Comparison of ENCODE assay signal across 8 mouse cellular contexts in genomic region chr11:52360471-52361277, GRCm38 (mm10). TPM values are rescaled to one million over a fixed set of nuclear protein-coding genes. Genes with fewer than 3 reads are reported as not detected.
DNase-seq lines count a peak whose midpoint lies in the region; ATAC-seq and TF ChIP-seq lines count a peak whose summit lies in the region.

Gene Vdac1, plus strand, starts transcription at chr11:52360860.

- peak; percentile 59 for ATAC-seq in G1E (ENCODE audit: extremely low read depth, insufficient number of reproducible peaks, low FRiP score, poor library complexity, severe bottlenecking)
- ATAC-seq in forebrain, embryonic 15.5 days (replicated peaks): peak; percentile 96
- peak; percentile 92 for ATAC-seq in liver, postnatal 0 days
- ATAC-seq in neural tube, embryonic 13.5 days (ENCODE audit: low read depth): peak; percentile 96

- peaks cover 50% of the 10 kb centered on the region for H3K4me1 ChIP-seq in G1E (ENCODE audit: insufficient read depth, low read depth, low read length)
- peaks cover 41% of the 10 kb centered on the region for H3K4me1 ChIP-seq in forebrain, embryonic 15.5 days
- H3K4me1 ChIP-seq in liver, postnatal 0 days (ENCODE audit: insufficient read depth): peaks cover 43% of the 10 kb centered on the region
- peaks cover 48% of the 10 kb centered on the region for H3K4me1 ChIP-seq in neural tube, embryonic 13.5 days (replicated peaks)
- peaks cover 21% of the 10 kb centered on the region for H3K4me1 ChIP-seq in testis, adult 2 months (ENCODE audit: control insufficient read depth, insufficient read depth, low read length)

- DNase-seq in G1E (ENCODE audit: low spot score): peak; percentile 94
- peak; percentile 95 for DNase-seq in cerebellum, adult 11-12 months
- peak; percentile 92 to 93 for DNase-seq in heart, postnatal 14 days
- peak; percentile 89 for DNase-seq in layer of hippocampus, adult 11-12 months (ENCODE audit: low spot score)
- peak; percentile 90 for DNase-seq in liver, postnatal 0 days

- no peaks in the 10 kb centered on the region for H3K27me3 ChIP-seq in G1E (ENCODE audit: insufficient read depth, low read length)
- no peaks in the 10 kb centered on the region for H3K27me3 ChIP-seq in forebrain, embryonic 15.5 days
- H3K27me3 ChIP-seq in liver, postnatal 0 days (ENCODE audit: insufficient read depth, low read length): no peaks in the 10 kb centered on the region
- 0 out of 2 replicates have a peak, but pooled peaks cover 7% of the 10 kb centered on the region for H3K27me3 ChIP-seq in neural tube, embryonic 13.5 days
- H3K27me3 ChIP-seq in testis, adult 2 months (ENCODE audit: control insufficient read depth, insufficient read depth, low read length): no peaks in the 10 kb centered on the region; the same call in 1 of the 2 replicates

- peak within 1 kb of the TSS; percentile 72 for H3K4me2 ChIP-seq in forebrain, embryonic 15.5 days (replicated peaks)
- H3K4me2 ChIP-seq in liver, postnatal 0 days (ENCODE audit: low read depth, low read length): peak within 1 kb of the TSS; percentile 91
- H3K4me2 ChIP-seq in neural tube, embryonic 13.5 days: peak within 1 kb of the TSS; percentile 97

- intact Hi-C loops in heart, postnatal 14 days (cut with DNase I): no loop called here

- TF ChIP-seq POLR2A in testis, adult 2 months (IDR thresholded peaks at IDR 0.05; ENCODE audit: control insufficient read depth, low read depth, low read length): 0 out of 2 replicates have a peak, but pooled peaks have one; percentile 32

- H3K9me3 ChIP-seq in G1E (replicated peaks): peaks cover 6% of the 10 kb centered on the region
- H3K9me3 ChIP-seq in forebrain, embryonic 15.5 days: no peaks in the 10 kb centered on the region
- no peaks in the 10 kb centered on the region for H3K9me3 ChIP-seq in liver, postnatal 0 days (ENCODE audit: low read length)
- no peaks in the 10 kb centered on the region for H3K9me3 ChIP-seq in neural tube, embryonic 13.5 days

- peaks cover 28% of the 10 kb centered on the region for H3K36me3 ChIP-seq in G1E (replicated peaks)
- H3K36me3 ChIP-seq in forebrain, embryonic 15.5 days: no peaks in the 10 kb centered on the region
- H3K36me3 ChIP-seq in liver, postnatal 0 days (replicated peaks; ENCODE audit: insufficient read depth, low read length): no peaks in the 10 kb centered on the region
- H3K36me3 ChIP-seq in neural tube, embryonic 13.5 days: no peaks in the 10 kb centered on the region
- H3K36me3 ChIP-seq in testis, adult 2 months (ENCODE audit: control insufficient read depth, insufficient read depth, low read length): no peaks in the 10 kb centered on the region

- peak; percentile 15; the same call in 1 of the 2 replicates for TF ChIP-seq EP300 in liver, postnatal 0 days (IDR thresholded peaks at IDR 0.05; ENCODE audit: low read depth)

- peak within 1 kb of the TSS; percentile 92 for H3K27ac ChIP-seq in forebrain, embryonic 15.5 days (replicated peaks)
- H3K27ac ChIP-seq in liver, postnatal 0 days (ENCODE audit: low read depth): peak within 1 kb of the TSS; percentile 94
- peak within 1 kb of the TSS; percentile 93 for H3K27ac ChIP-seq in neural tube, embryonic 13.5 days (replicated peaks)
- peak within 1 kb of the TSS; percentile 94 for H3K27ac ChIP-seq in testis, adult 2 months (ENCODE audit: control insufficient read depth, insufficient read depth, low read depth, low read length)

- no peak for TF ChIP-seq CTCF in G1E (IDR thresholded peaks at IDR 0.05; ENCODE audit: low read depth, low read length)
- no peak; the same call in 1 of the 2 replicates for TF ChIP-seq CTCF in liver, postnatal 0 days (IDR thresholded peaks at IDR 0.05; ENCODE audit: low read depth)
- TF ChIP-seq CTCF in testis, adult 2 months (IDR thresholded peaks at IDR 0.05; ENCODE audit: control insufficient read depth, insufficient read depth, insufficient replicate concordance, low read depth, low read length): no peak

- H3K9ac ChIP-seq in forebrain, embryonic 15.5 days (replicated peaks): peak within 1 kb of the TSS; percentile 97
- peak within 1 kb of the TSS; percentile 89 for H3K9ac ChIP-seq in liver, postnatal 0 days (replicated peaks)
- H3K9ac ChIP-seq in neural tube, embryonic 13.5 days: peak within 1 kb of the TSS; percentile 96

- H3K4me3 ChIP-seq in G1E (ENCODE audit: low read depth, low read length): peak within 1 kb of the TSS; percentile 89
- H3K4me3 ChIP-seq in forebrain, embryonic 15.5 days: peak within 1 kb of the TSS; percentile 86
- H3K4me3 ChIP-seq in liver, postnatal 0 days (ENCODE audit: low read depth, low read length): peak within 1 kb of the TSS; percentile 76
- H3K4me3 ChIP-seq in neural tube, embryonic 13.5 days: peak within 1 kb of the TSS; percentile 92
- H3K4me3 ChIP-seq in testis, adult 2 months (ENCODE audit: control insufficient read depth, low read depth, low read length): peak within 1 kb of the TSS; percentile 95

- under 1% methylated on average over 84 of the region's 84 CpGs for WGBS in forebrain, embryonic 15.5 days
- under 1% methylated on average over 78 of the region's 84 CpGs for WGBS in liver, postnatal 0 days (ENCODE audit: insufficient replicate concordance)
- under 1% methylated on average over 84 of the region's 84 CpGs for WGBS in neural tube, embryonic 13.5 days

RNA-seq across cellular contexts. Expression of gene Vdac1, which starts in this region (rescaled TPM):
- total RNA-seq in G1E (2014; fragmentation: Nextera tagmentation) (117 and 127 TPM in 2 replicates), G1E (2017) (184 and 207 TPM in 2 replicates)
- 40.7 and 55.1 TPM in 2 replicates for polyA plus RNA-seq in G1E (2012)
- 272 and 293 TPM in 2 replicates for polyA plus RNA-seq in forebrain, embryonic 15.5 days (2015; fragmentation: Nextera tagmentation; extraction: Ambion mirVana)
- 100 to 1,000 TPM; 926 to 937 TPM for total RNA-seq in heart, postnatal 14 days (2021)
- 101 and 104 TPM in 2 replicates for polyA plus RNA-seq in liver, postnatal 0 days (2015; fragmentation: Nextera tagmentation; extraction: Ambion mirVana)
- 296 and 366 TPM in 2 replicates for polyA plus RNA-seq in neural tube, embryonic 13.5 days (2015; fragmentation: Nextera tagmentation; extraction: Ambion mirVana)
- polyA plus RNA-seq in testis, adult 2 months (2012; rRNA removed): 13.5 and 16.7 TPM in 2 replicates

Comparison
In these comparisons a context has a peak if more than half of its experiments do, and no peak if none do; other contexts are left out.
1. Peak in every context shown above with its lines: DNase-seq, ATAC-seq, H3K4me3 ChIP-seq and H3K27ac ChIP-seq.
2. RNA of gene Vdac1 (total RNA-seq): 926 to 937 TPM in heart, postnatal 14 days; 117 to 207 TPM in G1E; every median in the first group is over 4 times any median in the second.